Mouse (Mus musculus) ovary, postnatal 14 days (tissue): ENCODE data around the gene Mdm2.

Experiments
- DNase-seq: peaks from one replicate; pipeline ENCODE4 v3.0.0; 2022; ENCODE audit warnings: low spot score

Mdm2 gene

GRCm38 (mm10) chr10:117696021-117696826 is 14.3 kb downstream of the Mdm2 start:
- DNase-seq: no peak

- DNase-seq: no peak
Observed at GRCm38 (mm10) chr10:117695605-117696004, 15.0 kb downstream of the Mdm2 start.

- DNase-seq: no peak
Observed at GRCm38 (mm10) chr10:117695027-117695426, 15.5 kb downstream of the Mdm2 start.

- DNase-seq: no peak
Observed at GRCm38 (mm10) chr10:117694255-117694953, 16.2 kb downstream of the Mdm2 start.

- DNase-seq: no peak
Observed at GRCm38 (mm10) chr10:117692953-117693352, 17.6 kb downstream of the Mdm2 start.

- DNase-seq: no peak
Observed at GRCm38 (mm10) chr10:117692173-117692572, 18.4 kb downstream of the Mdm2 start.

GRCm38 (mm10) chr10:117691389-117691968 is 19.1 kb downstream of the Mdm2 start:
- no peak for DNase-seq

- no peak for DNase-seq
Observed at GRCm38 (mm10) chr10:117690770-117691296, 19.7 kb downstream of the Mdm2 start.

- no peak for DNase-seq
Observed at GRCm38 (mm10) chr10:117690101-117690352, 20.5 kb downstream of the Mdm2 start.

- no peak for DNase-seq
Observed at GRCm38 (mm10) chr10:117689297-117690100, 21.1 kb downstream of the Mdm2 start.

GRCm38 (mm10) chr10:117688204-117689151 is 22.1 kb downstream of the Mdm2 start:
- no peak for DNase-seq

GRCm38 (mm10) chr10:117687577-117687976 is 23.0 kb downstream of the Mdm2 start:
- DNase-seq: no peak

GRCm38 (mm10) chr10:117687018-117687417 is 23.5 kb downstream of the Mdm2 start:
- DNase-seq: no peak

GRCm38 (mm10) chr10:117685849-117686591 is 24.5 kb downstream of the Mdm2 start:
- no peak for DNase-seq

- DNase-seq: no peak
Observed at GRCm38 (mm10) chr10:117685171-117685848, 25.2 kb downstream of the Mdm2 start.

- no peak for DNase-seq
Observed at GRCm38 (mm10) chr10:117684298-117685170, 26.0 kb downstream of the Mdm2 start.

GRCm38 (mm10) chr10:117683734-117684037 is 26.9 kb downstream of the Mdm2 start:
- DNase-seq: no peak

- DNase-seq: no peak
Observed at GRCm38 (mm10) chr10:117682858-117683733, 27.5 kb downstream of the Mdm2 start.
